Mouse (Mus musculus) embryonic fibroblast, embryonic 13.5 days (primary cell): ENCODE measurements around the gene Srrd.

Experiments used
- CTCF ChIP-seq: IDR thresholded peaks from 2 replicates; pipeline ENCODE4 v1.5.1; 2011; ENCODE audit warnings: mild to moderate bottlenecking, control low read depth, low read length, moderate library complexity, borderline replicate concordance; ENCODE audit not compliant: insufficient read depth
- POLR2A ChIP-seq: IDR thresholded peaks from 2 replicates; pipeline ENCODE4 v1.6.1; 2011; ENCODE audit warnings: low read depth, mild to moderate bottlenecking, control low read depth, low read length, moderate library complexity

GRCm38 (mm10) chr5:112287652-112288051, 55.2 kb downstream of the Srrd start:
- TF ChIP-seq CTCF (no peak), POLR2A (no peak)
